Mouse (Mus musculus) midbrain, embryonic 16.5 days (tissue): ENCODE measurements around the gene Zfp563. TPM values are rescaled to one million over a fixed set of nuclear protein-coding genes. Genes with fewer than 3 reads are reported as not detected.

ENCODE experiments used
- ATAC-seq: fragments of 200-750 bp; cut with Nextera tagmentation; 2 replicates; pipeline ENCODE4 v1.8.0; 2017; ENCODE audit warnings: moderate TSS enrichment
- H3K27ac ChIP-seq: fragments of 300-500 bp; sonication (generic); 2 replicates; pipeline ENCODE4 v1.5.1; 2014; ENCODE audit warnings: mild to moderate bottlenecking, low read length, mixed read lengths
- H3K27me3 ChIP-seq: fragments of 300-500 bp; sonication (generic); 2 replicates; pipeline ENCODE4 v1.6.1; 2014; ENCODE audit warnings: low read depth, low read length, mixed read lengths; ENCODE audit not compliant: control insufficient read depth, insufficient read depth
- H3K36me3 ChIP-seq: fragments of 300-500 bp; sonication (generic); 2 replicates; pipeline ENCODE4 v1.6.1; 2014; ENCODE audit warnings: mild to moderate bottlenecking, low read length, moderate library complexity, mixed read lengths; ENCODE audit not compliant: control insufficient read depth, insufficient read depth
- H3K4me1 ChIP-seq: fragments of 300-500 bp; sonication (generic); 2 replicates; pipeline ENCODE4 v1.6.1; 2014; ENCODE audit warnings: mild to moderate bottlenecking, low read length, mixed read lengths; ENCODE audit not compliant: control insufficient read depth, insufficient read depth
- H3K4me2 ChIP-seq: fragments of 300-500 bp; sonication (generic); 2 replicates; pipeline ENCODE4 v1.6.1; 2014; ENCODE audit warnings: mild to moderate bottlenecking, low read length, mixed read lengths
- H3K4me3 ChIP-seq: fragments of 300-500 bp; sonication (generic); 2 replicates; pipeline ENCODE4 v1.5.1; 2014; ENCODE audit warnings: low read depth, mild to moderate bottlenecking, low read length, moderate library complexity, mixed read lengths
- H3K9ac ChIP-seq: fragments of 300-500 bp; sonication (generic); 2 replicates; pipeline ENCODE4 v1.6.1; 2014; ENCODE audit warnings: low read depth, low read length, mixed read lengths
- H3K9me3 ChIP-seq: fragments of 300-500 bp; sonication (generic); replicated peaks from 2 replicates; pipeline ENCODE4 v1.6.1; 2014; ENCODE audit warnings: mild to moderate bottlenecking, low read length, mixed read lengths; ENCODE audit not compliant: control insufficient read depth, poor library complexity, severe bottlenecking
- WGBS: fragments of 180-500 bp; shearing (Covaris S2); extraction: QIAGEN DNeasy Blood & Tissue Kit; methylation state at CpG from one replicate; pipeline ENCODE4 v1.1.7; 2014; 5-methylcytosine and 5-hydroxymethylcytosine counted together
- polyA plus RNA-seq: library from polyadenylated mRNA; unstranded; fragments of >200 nt; fragmentation: Nextera tagmentation; extraction: Ambion mirVana; gene quantifications from 2 replicates; pipeline ENCODE4 v1.2.1, GENCODE M21; 2015

Zfp563 gene
- polyA plus RNA-seq, 1 experiment from 2014 or later = 22.9 TPM

DNA sequence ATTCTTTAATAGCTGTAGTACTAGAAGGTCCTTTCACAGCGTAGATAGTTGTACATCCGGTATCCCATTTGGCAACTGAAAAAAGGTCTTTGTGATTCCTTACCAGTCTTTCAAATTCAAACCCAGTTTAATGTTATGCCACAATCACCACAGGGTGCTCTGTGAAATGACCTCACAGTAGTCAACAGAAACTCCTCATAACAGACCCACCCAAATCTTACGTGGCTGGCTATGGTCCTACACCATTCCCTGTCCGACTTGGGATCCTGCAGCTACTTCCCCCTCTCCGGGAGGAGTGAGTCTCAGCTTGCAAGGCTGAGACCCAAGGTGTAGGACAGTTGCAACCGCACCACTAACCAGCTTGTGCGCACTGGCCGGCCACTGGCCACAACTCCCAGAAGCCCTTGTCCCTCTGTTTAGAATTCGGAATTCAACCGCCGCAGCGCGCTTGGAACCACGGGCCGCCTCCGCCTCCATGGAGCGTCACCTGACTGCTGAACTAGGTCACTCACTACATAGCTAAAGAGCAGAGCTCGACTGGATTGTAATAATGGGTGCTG is 50.2 kb downstream of the Zfp563 start, which contains the start of gene Morc2b:
Gene Morc2b (minus strand): TSS at position 423 of the 560 bp plus-strand sequence.
- ATAC-seq = no peak

More for the DNA sequence above, 50.2 kb downstream of the Zfp563 start, which contains the start of gene Morc2b:
- Histone ChIP-seq H3K4me2 (no peak within 1 kb of the TSS), H3K4me1 (no peaks in the 10 kb centered on the region), H3K27ac (no peak within 1 kb of the TSS), H3K9ac (no peak within 1 kb of the TSS), H3K36me3 (no peaks in the 10 kb centered on the region), H3K27me3 (no peaks in the 10 kb centered on the region), H3K4me3 (no peak within 1 kb of the TSS), H3K9me3 (0 out of 2 replicates have a peak, but pooled peaks cover 2% of the 10 kb centered on the region)
- 75% methylated on average over 18 of the region's 18 CpGs for WGBS

Other genes with a start within 250 kb of the Zfp563 start
- gene Zfp870, start 197.7 kb upstream of the Zfp563 start, polyA plus RNA-seq = 8.3 and 9.0 TPM in 2 replicates
- 0.33 TPM in 1 of 2 replicates, not detected in the other for gene Cyp4f14, start 172.0 kb upstream of the Zfp563 start, polyA plus RNA-seq
- gene Cyp4f13, start 141.9 kb upstream of the Zfp563 start, polyA plus RNA-seq = 7.4 and 8.8 TPM in 2 replicates
- 7.2 and 7.8 TPM in 2 replicates for gene Zfp472, start 123.5 kb upstream of the Zfp563 start, polyA plus RNA-seq
- gene Zfp952, start 96.2 kb upstream of the Zfp563 start, polyA plus RNA-seq = 21.7 and 22.3 TPM in 2 replicates
- 28.6 and 31.3 TPM in 2 replicates for gene Zfp763, start 55.9 kb upstream of the Zfp563 start, polyA plus RNA-seq
- not detected in 2 replicates for gene 4921501E09Rik, start 21.3 kb upstream of the Zfp563 start, polyA plus RNA-seq
- 0.07 and 0.41 TPM in 2 replicates for gene Morc2b, start 50.4 kb downstream of the Zfp563 start, polyA plus RNA-seq
- not detected in 2 replicates for gene Olfr55, start 79.1 kb downstream of the Zfp563 start, polyA plus RNA-seq
- not detected in 2 replicates for gene Olfr239, start 102.0 kb downstream of the Zfp563 start, polyA plus RNA-seq
- gene Olfr1564, start 132.4 kb downstream of the Zfp563 start, polyA plus RNA-seq = not detected in 2 replicates
- gene Zfp955a, start 165.8 kb downstream of the Zfp563 start, polyA plus RNA-seq = 27.6 and 29.5 TPM in 2 replicates
- 0.03 TPM in 1 of 2 replicates, not detected in the other for gene Olfr63, start 175.4 kb downstream of the Zfp563 start, polyA plus RNA-seq
- 19.5 and 21.7 TPM in 2 replicates for gene Zfp955b, start 200.2 kb downstream of the Zfp563 start, polyA plus RNA-seq